ENCODE assay signal across 9 mouse cellular contexts in the genomic region with DNA sequence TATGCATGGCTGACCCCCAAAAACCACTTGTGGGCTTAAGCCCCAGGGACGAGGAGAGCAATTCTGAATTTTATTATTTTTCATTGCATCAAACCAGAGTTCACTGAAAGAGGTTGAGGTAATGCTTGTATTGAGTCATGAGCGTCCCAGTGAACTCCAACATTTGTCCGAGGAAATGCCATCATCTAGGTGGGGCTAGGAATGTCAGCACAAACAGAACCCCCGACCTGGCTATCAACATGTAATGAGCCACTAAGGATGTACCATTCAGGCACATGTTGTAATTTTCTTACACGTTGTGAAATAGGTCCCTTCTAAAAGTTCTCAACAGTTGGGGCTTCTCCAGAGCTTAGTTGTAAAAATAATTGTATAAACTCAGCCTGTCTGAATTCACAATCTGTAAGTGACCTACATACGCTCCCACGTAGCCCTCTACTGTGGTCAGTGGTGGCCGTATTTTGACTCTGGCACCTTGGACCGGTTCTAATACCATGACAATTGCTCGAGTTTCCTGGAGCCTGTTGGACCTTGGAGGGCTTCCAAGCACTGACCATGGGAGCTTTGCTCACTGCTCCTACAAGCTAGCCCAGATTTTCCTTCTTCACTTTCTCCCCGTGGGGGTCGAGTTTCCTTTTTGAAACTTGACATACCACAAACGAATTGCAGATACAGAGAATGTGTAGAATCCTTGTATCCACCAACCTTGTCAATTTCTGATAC. TPM values are rescaled to one million over a fixed set of nuclear protein-coding genes. Genes with fewer than 3 reads are reported as not detected.
DNase-seq lines count a peak whose midpoint lies in the region; ATAC-seq and TF ChIP-seq lines count a peak whose summit lies in the region.
"Had no signal": no experiment of that assay in that cellular context is flagged by ENCODE, and none has a peak within 500 bp of the region (broad histone marks: within the 10 kb centered on the region; RNA-seq: fewer than 3 reads in every experiment).

No protein-coding gene starts in this region.

- no peaks in the 10 kb centered on the region for H3K36me3 ChIP-seq in thymus, adult 2 months (ENCODE audit: control insufficient read depth, insufficient read depth, low read length)
- no peaks in the 10 kb centered on the region for H3K36me3 ChIP-seq in midbrain, embryonic 11.5 days (ENCODE audit: control insufficient read depth, insufficient read depth, low read length)

- peak; percentile 21 to 84 for DNase-seq in adrenal gland, adult (ENCODE audit: inconsistent age in 2 of 2, low spot score in 1 of 2)
- no peak for DNase-seq in adrenal gland, postnatal 4 days (ENCODE audit: low spot score in 2 of 2)
- peak; percentile 25 for DNase-seq in adrenal gland, adult 8-10 months
- DNase-seq in gastrocnemius, postnatal 14 days, result peak; percentile 79
- peak; percentile 61 for DNase-seq in kidney, postnatal 14 days
- DNase-seq in thymus, adult 2 months, result no peak
- no peak for DNase-seq in midbrain, embryonic 11.5 days (ENCODE audit: low spot score, missing footprints)

- ATAC-seq in megakaryocyte progenitor cell, adult 5-6 weeks (replicated peaks; ENCODE audit: poor library complexity), result peak; percentile 34; the same call in 1 of the 2 replicates
- ATAC-seq in midbrain, embryonic 11.5 days (ENCODE audit: low FRiP score), result no peak

- TF ChIP-seq POLR2A in thymus, adult 2 months (IDR thresholded peaks at IDR 0.05; ENCODE audit: control insufficient read depth, extremely low read depth, insufficient read depth, low read length, poor library complexity), result no peak

- no peak overlapping the region for H3K4me2 ChIP-seq in midbrain, embryonic 11.5 days

- no peaks in the 10 kb centered on the region for H3K27me3 ChIP-seq in thymus, adult 2 months (ENCODE audit: control insufficient read depth, insufficient read depth, low read length)
- H3K27me3 ChIP-seq in midbrain, embryonic 11.5 days (ENCODE audit: control insufficient read depth, insufficient read depth, low read length), result no peaks in the 10 kb centered on the region

- no peak overlapping the region for H3K27ac ChIP-seq in thymus, adult 2 months (ENCODE audit: control insufficient read depth, insufficient read depth, low read length)
- no peak overlapping the region for H3K27ac ChIP-seq in midbrain, embryonic 11.5 days (ENCODE audit: low read depth, low read length)
- H3K27ac ChIP-seq: macrophage had no signal

- intact Hi-C loops in gastrocnemius, postnatal 14 days (cut with DNase I; ENCODE audit: low total_unique reads), result no loop called here

- no peaks in the 10 kb centered on the region for H3K4me1 ChIP-seq in thymus, adult 2 months (replicated peaks; ENCODE audit: control insufficient read depth, insufficient read depth, low read length)
- H3K4me1 ChIP-seq in midbrain, embryonic 11.5 days (ENCODE audit: control insufficient read depth, insufficient read depth, low read length), result no peaks in the 10 kb centered on the region

- no peaks in the 10 kb centered on the region for H3K9me3 ChIP-seq in midbrain, embryonic 11.5 days (ENCODE audit: control insufficient read depth, low read length)

- TF ChIP-seq CTCF in thymus, adult 2 months (IDR thresholded peaks at IDR 0.05; ENCODE audit: borderline replicate concordance, control insufficient read depth, extremely low read depth, insufficient read depth, low read length, poor library complexity), result no peak

- no peak overlapping the region for H3K4me3 ChIP-seq in thymus, adult 2 months (ENCODE audit: control insufficient read depth, insufficient read depth, low read length)
- no peak overlapping the region for H3K4me3 ChIP-seq in midbrain, embryonic 11.5 days (ENCODE audit: low read depth, low read length)

- no peak overlapping the region for H3K9ac ChIP-seq in midbrain, embryonic 11.5 days (ENCODE audit: low read length)

- 88% methylated on average over 13 of the region's 13 CpGs for WGBS in thymus, adult 2 months
- 85% methylated on average over 13 of the region's 13 CpGs for WGBS in midbrain, embryonic 11.5 days

RNA-seq across cellular contexts. Expression of a gene that starts 38.0 kb away (rescaled TPM):
- total RNA-seq in adrenal gland, postnatal 4 days (2021), result 10 to 100 TPM; 20.1 to 31.4 TPM
- total RNA-seq in adrenal gland, adult 8-10 months (2022), result 10 to 100 TPM; 12.5 to 24.0 (median 16.7) TPM
- total RNA-seq in gastrocnemius, postnatal 14 days (2021), result 10 to 100 TPM; 41.6 to 45.5 TPM
- 36.3 and 39.6 TPM in 2 replicates for total RNA-seq in megakaryocyte progenitor cell, adult 5-6 weeks (2015)
- total RNA-seq in megakaryocyte progenitor cell, adult 5-6 weeks (2017), result 30.8 and 37.8 TPM in 2 replicates
- 33.8 and 46.7 TPM in 2 replicates for polyA plus RNA-seq in thymus, adult 2 months (2012; rRNA removed)
- polyA plus RNA-seq in midbrain, embryonic 11.5 days (2014; fragmentation: Nextera tagmentation; extraction: Ambion mirVana), result 63.8 and 70.3 TPM in 2 replicates

RNA-seq across cellular contexts. Expression of a gene that starts 47.0 kb away (rescaled TPM):
- 10 to 100 TPM; 46.4 TPM for total RNA-seq in adrenal gland, postnatal 4 days (2021)
- 10 to 100 TPM; 49.9 to 67.8 (median 54.9) TPM for total RNA-seq in adrenal gland, adult 8-10 months (2022)
- 10 to 100 TPM; 10.5 to 13.5 TPM for total RNA-seq in gastrocnemius, postnatal 14 days (2021)
- total RNA-seq in megakaryocyte progenitor cell, adult 5-6 weeks (2015), result 24.9 and 25.8 TPM in 2 replicates
- total RNA-seq in megakaryocyte progenitor cell, adult 5-6 weeks (2017), result 11.6 and 16.1 TPM in 2 replicates
- polyA plus RNA-seq in thymus, adult 2 months (2012; rRNA removed), result 23.3 and 24.4 TPM in 2 replicates
- 47.1 and 49.1 TPM in 2 replicates for polyA plus RNA-seq in midbrain, embryonic 11.5 days (2014; fragmentation: Nextera tagmentation; extraction: Ambion mirVana)

RNA-seq across cellular contexts. Expression of a gene that starts 47.1 kb away (rescaled TPM):
- total RNA-seq in adrenal gland, postnatal 4 days (2021), result 10 to 100 TPM; 59.6 to 65.1 TPM
- 10 to 100 TPM; 47.6 to 68.9 (median 55.5) TPM for total RNA-seq in adrenal gland, adult 8-10 months (2022)
- total RNA-seq in gastrocnemius, postnatal 14 days (2021), result 10 to 100 TPM; 35.5 to 36.4 TPM
- 50.8 and 55.8 TPM in 2 replicates for total RNA-seq in megakaryocyte progenitor cell, adult 5-6 weeks (2015)
- total RNA-seq in megakaryocyte progenitor cell, adult 5-6 weeks (2017), result 57.3 and 68.7 TPM in 2 replicates
- polyA plus RNA-seq in thymus, adult 2 months (2012; rRNA removed), result 15.1 and 16.4 TPM in 2 replicates
- polyA plus RNA-seq in midbrain, embryonic 11.5 days (2014; fragmentation: Nextera tagmentation; extraction: Ambion mirVana), result 57.7 and 60.8 TPM in 2 replicates

Comparison
In these comparisons a context has a peak if more than half of its experiments do, and no peak if none do; other contexts are left out.
1. DNase-seq: peak in adrenal gland, adult (2 of 2), adrenal gland, adult 8-10 months (single experiment), gastrocnemius, postnatal 14 days (single experiment) and kidney, postnatal 14 days (single experiment); none in adrenal gland, postnatal 4 days (0 of 2), thymus, adult 2 months (single experiment) and midbrain, embryonic 11.5 days (single experiment).